Mouse (Mus musculus): Measurements from ENCODE around the gene C2cd4a. TPM values are rescaled to one million over a fixed set of nuclear protein-coding genes. Genes with fewer than 3 reads are reported as not detected.

C2cd4a gene
- total RNA-seq (2021): under 1 TPM in 1 of 2 experiments, not detected in 1; 0.38 TPM
- long read RNA-seq, experiment 1, partial matches to known transcripts: 1 of 1 reads
- long read RNA-seq, experiment 1, other reads (novel, unspliced or antisense): 0 of 1 reads
- long read RNA-seq, experiment 2: 0 reads

- DNase-seq: peak; percentile 44
Observed at GRCm38 (mm10) chr9:67832046-67832605, at the start of gene C2cd4a. TSS of gene C2cd4a (minus strand) at chr9:67832330.

- no peak for DNase-seq
Observed at GRCm38 (mm10) chr9:67878197-67878769, 46.2 kb upstream of the C2cd4a start.

- DNase-seq: no peak
Observed at GRCm38 (mm10) chr9:67877081-67877718, 45.1 kb upstream of the C2cd4a start.

GRCm38 (mm10) chr9:67875337-67875736, 43.2 kb upstream of the C2cd4a start:
- no peak for DNase-seq

- no peak for DNase-seq
Observed at GRCm38 (mm10) chr9:67874522-67875222, 42.5 kb upstream of the C2cd4a start.

GRCm38 (mm10) chr9:67869691-67870450, 37.7 kb upstream of the C2cd4a start:
- DNase-seq: no peak

- no peak for DNase-seq
Observed at GRCm38 (mm10) chr9:67867411-67867810, 35.3 kb upstream of the C2cd4a start.

- DNase-seq: no peak
Observed at GRCm38 (mm10) chr9:67865411-67865810, 33.3 kb upstream of the C2cd4a start.

GRCm38 (mm10) chr9:67864011-67864410, 31.9 kb upstream of the C2cd4a start:
- DNase-seq: no peak

GRCm38 (mm10) chr9:67863332-67863731, 31.2 kb upstream of the C2cd4a start:
- no peak for DNase-seq

GRCm38 (mm10) chr9:67860273-67860672, 28.1 kb upstream of the C2cd4a start:
- no peak for DNase-seq

GRCm38 (mm10) chr9:67851150-67851549, 19.0 kb upstream of the C2cd4a start:
- no peak for DNase-seq

GRCm38 (mm10) chr9:67849846-67850245, 17.7 kb upstream of the C2cd4a start:
- DNase-seq: no peak

GRCm38 (mm10) chr9:67849397-67849796, 17.3 kb upstream of the C2cd4a start:
- no peak for DNase-seq

- no peak for DNase-seq
Observed at GRCm38 (mm10) chr9:67847606-67848005, 15.5 kb upstream of the C2cd4a start.

GRCm38 (mm10) chr9:67846089-67846488, 14.0 kb upstream of the C2cd4a start:
- no peak for DNase-seq

- no peak for DNase-seq
Observed at GRCm38 (mm10) chr9:67845648-67846047, 13.5 kb upstream of the C2cd4a start.

- DNase-seq: no peak
Observed at GRCm38 (mm10) chr9:67845012-67845411, 12.9 kb upstream of the C2cd4a start.

- no peak for DNase-seq
Observed at GRCm38 (mm10) chr9:67842797-67843196, 10.7 kb upstream of the C2cd4a start.

GRCm38 (mm10) chr9:67839981-67840859, 8.1 kb upstream of the C2cd4a start, which contains the start of gene Vps13c:
TSS of gene Vps13c (plus strand) at chr9:67840396.
- DNase-seq: peak; percentile 85

GRCm38 (mm10) chr9:67837311-67837710, 5.2 kb upstream of the C2cd4a start:
- no peak for DNase-seq

Measured in gastrocnemius, postnatal 25 days (tissue).